Mouse (Mus musculus) hindbrain, embryonic 10.5 days (tissue): ENCODE results near the gene Cox8a. TPM values are rescaled to one million over a fixed set of nuclear protein-coding genes. Genes with fewer than 3 reads are reported as not detected.

Experiments used
- DNase-seq: peaks from one replicate; pipeline ENCODE4 v3.0.0-alpha.2; 2017; ENCODE audit warnings: low spot score
- H3K27ac ChIP-seq: fragments of 300-500 bp; sonication (generic); 2 replicates; pipeline ENCODE4 v1.5.1; 2016; ENCODE audit warnings: mild to moderate bottlenecking, moderate library complexity
- H3K27me3 ChIP-seq: fragments of 300-500 bp; sonication (generic); 2 replicates; pipeline ENCODE4 v1.6.1; 2016; ENCODE audit warnings: mild to moderate bottlenecking; ENCODE audit not compliant: poor library complexity, insufficient read depth, severe bottlenecking
- H3K36me3 ChIP-seq: fragments of 300-500 bp; sonication (generic); 2 replicates; pipeline ENCODE4 v1.6.1; 2016; ENCODE audit warnings: mild to moderate bottlenecking, moderate library complexity
- H3K4me1 ChIP-seq: fragments of 300-500 bp; sonication (generic); replicated peaks from 2 replicates; pipeline ENCODE4 v1.6.1; 2016; ENCODE audit warnings: mild to moderate bottlenecking
- H3K4me3 ChIP-seq: fragments of 300-500 bp; sonication (generic); 2 replicates; pipeline ENCODE4 v1.5.1; 2016; ENCODE audit warnings: mild to moderate bottlenecking, moderate library complexity
- H3K9me3 ChIP-seq: fragments of 300-500 bp; sonication (generic); 2 replicates; pipeline ENCODE4 v1.6.1; 2016; ENCODE audit warnings: mild to moderate bottlenecking, moderate library complexity
- WGBS: fragments of 180-500 bp; shearing (Covaris S2); methylation state at CpG from one replicate; pipeline ENCODE4 v1.1.7; 2016; 5-methylcytosine and 5-hydroxymethylcytosine counted together
- polyA plus RNA-seq: library from polyadenylated mRNA; unstranded; fragments of >200 nt; fragmentation: Nextera tagmentation; extraction: Ambion mirVana; gene quantifications from 2 replicates; pipeline ENCODE4 v1.2.1, GENCODE M21; 2016

The Cox8a gene
- polyA plus RNA-seq, 1 experiment from 2014 or later, result 944 TPM

DNA sequence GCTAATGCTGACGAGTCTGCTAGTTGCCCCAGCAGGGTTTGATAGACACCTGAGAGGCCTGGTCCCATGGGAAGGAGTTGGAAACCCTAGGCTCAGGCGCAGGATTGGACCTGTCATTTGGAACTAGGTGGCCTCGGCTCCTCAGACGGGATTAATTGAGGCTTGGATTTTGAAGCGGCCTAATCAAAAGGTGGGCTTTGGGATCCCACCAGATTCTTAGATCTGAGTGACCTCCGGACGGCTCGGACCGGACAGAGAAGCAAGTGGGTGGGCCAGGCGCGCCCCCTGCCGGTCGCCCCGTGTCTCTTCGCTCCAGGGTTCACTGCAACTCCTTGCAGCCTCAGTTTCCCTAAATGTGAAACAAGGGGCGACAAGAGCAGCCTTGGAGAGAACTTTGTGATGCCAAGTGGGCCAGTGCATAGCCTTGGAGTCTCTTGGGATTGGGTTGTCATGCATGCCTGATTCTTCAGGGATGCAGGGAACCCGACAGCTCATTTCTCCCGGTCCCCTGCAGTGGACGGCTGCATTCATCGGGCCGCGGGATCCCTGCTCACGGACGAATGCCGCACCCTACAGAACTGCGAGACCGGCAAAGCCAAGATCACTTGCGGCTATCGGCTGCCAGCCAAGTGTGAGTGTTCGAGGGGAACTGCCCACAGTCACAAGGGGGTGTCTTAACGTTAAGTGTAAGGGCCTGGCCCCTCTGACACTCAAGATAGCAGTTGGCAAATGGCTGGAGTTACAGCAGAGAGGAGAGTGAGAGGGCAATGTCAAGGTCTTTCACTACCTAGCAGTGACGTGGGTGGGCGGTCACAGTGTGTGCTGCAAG lies 21.3 kb downstream of the Cox8a start:
- peaks cover 42% of the 10 kb centered on the region for H3K36me3 ChIP-seq
- 19% methylated on average over 33 of the region's 33 CpGs for WGBS
- H3K4me1 ChIP-seq, result peaks cover 56% of the 10 kb centered on the region
- H3K4me3 ChIP-seq, result peak overlapping the region; percentile 18
- H3K9me3 ChIP-seq, result no peaks in the 10 kb centered on the region
- 0 out of 2 replicates have a peak overlapping the region, but pooled peaks have one; percentile 47 for H3K27ac ChIP-seq
- DNase-seq, result peak; percentile 72
- H3K27me3 ChIP-seq, result peaks cover 22% of the 10 kb centered on the region; the same call in 1 of the 2 replicates

DNA sequence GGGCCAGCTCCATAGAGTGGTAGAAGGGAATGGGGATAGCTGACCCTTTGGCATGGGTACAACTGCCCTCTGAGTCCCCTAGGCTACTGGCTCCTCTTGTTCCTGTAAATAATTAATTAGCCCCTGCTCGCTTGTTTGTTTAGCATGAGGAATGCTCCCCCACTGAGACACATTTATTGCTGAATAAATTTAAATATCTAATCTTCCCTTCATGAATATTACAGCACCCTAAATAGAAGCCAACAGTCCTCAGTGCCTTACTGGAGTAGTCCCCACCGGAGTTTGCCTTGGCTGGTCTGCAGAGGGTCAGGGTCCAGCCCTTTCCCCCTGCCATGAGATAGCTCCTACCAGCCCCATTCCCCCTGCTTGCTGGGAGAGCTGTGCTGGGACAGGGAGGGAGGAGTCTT lies 24.9 kb downstream of the Cox8a start:
- Histone ChIP-seq H3K4me1 (peaks cover 66% of the 10 kb centered on the region), H3K27ac (0 out of 2 replicates have a peak overlapping the region, but pooled peaks have one; percentile 24), H3K4me3 (no peak overlapping the region), H3K36me3 (peaks cover 7% of the 10 kb centered on the region), H3K9me3 (no peaks in the 10 kb centered on the region), H3K27me3 (peaks cover 46% of the 10 kb centered on the region)
- WGBS, result 49% methylated on average over 2 of the region's 2 CpGs
- DNase-seq, result no peak

DNA sequence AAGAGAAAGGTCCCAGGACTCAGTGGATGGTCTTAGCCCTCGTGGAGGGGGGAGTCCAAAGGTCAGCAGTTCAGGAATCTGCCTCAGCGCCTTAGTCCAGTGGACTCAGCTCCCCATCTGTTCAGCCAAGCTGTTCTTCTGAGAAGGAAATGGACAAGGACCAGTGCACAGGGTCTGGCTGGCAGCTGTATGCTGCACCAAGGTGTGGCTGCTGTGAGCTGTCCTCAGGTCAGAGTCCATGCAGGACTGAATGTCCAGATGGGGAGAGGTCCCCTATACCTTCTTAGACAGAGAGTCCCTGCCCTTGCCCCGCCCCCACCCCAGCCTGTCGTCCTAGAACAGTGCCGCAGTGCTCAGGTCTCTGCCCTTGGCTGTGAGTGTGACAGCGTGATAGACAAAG lies 25.8 kb downstream of the Cox8a start:
- Histone ChIP-seq H3K4me3 (no peak overlapping the region), H3K4me1 (peaks cover 65% of the 10 kb centered on the region), H3K36me3 (no peaks in the 10 kb centered on the region), H3K27me3 (peaks cover 55% of the 10 kb centered on the region), H3K9me3 (no peaks in the 10 kb centered on the region), H3K27ac (peak overlapping the region; percentile 60; the same call in 1 of the 2 replicates)
- WGBS, result 48% methylated on average over 6 of the region's 6 CpGs
- no peak for DNase-seq

DNA sequence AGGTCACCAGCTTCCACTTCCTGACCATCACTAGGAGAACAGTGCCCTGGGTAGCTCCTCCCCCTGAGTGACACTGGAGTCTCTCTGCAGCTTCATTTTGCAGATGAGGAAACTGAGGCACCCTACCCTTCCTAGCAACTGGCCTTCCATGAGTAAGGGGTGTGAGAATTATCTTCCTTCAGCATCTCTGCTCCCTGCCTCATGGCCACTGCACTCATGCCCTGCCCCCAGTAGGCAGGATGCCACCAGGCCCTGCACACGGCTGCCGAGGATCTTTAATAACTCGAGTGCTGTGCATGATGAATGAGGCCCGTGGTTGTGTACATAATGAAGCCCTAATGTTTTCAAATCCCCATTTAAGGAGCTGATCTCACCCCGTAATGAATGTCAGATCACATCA lies 26.4 kb downstream of the Cox8a start:
- H3K4me1 ChIP-seq, result peaks cover 65% of the 10 kb centered on the region
- H3K27ac ChIP-seq, result no peak overlapping the region
- H3K4me3 ChIP-seq, result no peak overlapping the region

DNA sequence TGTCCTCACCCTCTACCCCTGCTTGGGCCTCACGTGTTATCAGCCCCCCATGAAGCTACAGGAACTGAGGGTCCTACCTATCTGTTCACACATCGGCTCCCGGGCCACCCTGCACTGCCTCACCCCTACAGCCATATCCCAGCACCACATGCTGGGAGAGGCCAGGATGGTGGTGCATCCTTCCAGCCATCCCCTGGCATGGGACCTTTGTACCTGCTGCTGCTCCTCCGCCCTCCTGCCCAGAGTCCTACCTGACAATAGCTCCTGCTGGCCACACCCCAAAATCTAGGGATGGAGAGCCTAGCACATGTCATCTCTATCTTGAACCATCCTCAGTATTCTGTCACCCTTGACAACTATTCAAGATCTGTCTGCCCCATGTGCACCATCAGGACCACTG lies 28.4 kb downstream of the Cox8a start:
- 85% methylated on average over 4 of the region's 4 CpGs for WGBS
- no peak for DNase-seq
- H3K9me3 ChIP-seq, result no peaks in the 10 kb centered on the region
- H3K27ac ChIP-seq, result 0 out of 2 replicates have a peak overlapping the region, but pooled peaks have one; percentile 25
- H3K36me3 ChIP-seq, result no peaks in the 10 kb centered on the region
- H3K27me3 ChIP-seq, result peaks cover 75% of the 10 kb centered on the region
- H3K4me3 ChIP-seq, result no peak overlapping the region
- peaks cover 72% of the 10 kb centered on the region for H3K4me1 ChIP-seq

More for the DNA sequence above, 26.4 kb downstream of the Cox8a start:
- Histone ChIP-seq H3K36me3 (no peaks in the 10 kb centered on the region), H3K9me3 (no peaks in the 10 kb centered on the region), H3K27me3 (peaks cover 61% of the 10 kb centered on the region)
- no peak for DNase-seq
- 75% methylated on average over 5 of the region's 5 CpGs for WGBS

DNA sequence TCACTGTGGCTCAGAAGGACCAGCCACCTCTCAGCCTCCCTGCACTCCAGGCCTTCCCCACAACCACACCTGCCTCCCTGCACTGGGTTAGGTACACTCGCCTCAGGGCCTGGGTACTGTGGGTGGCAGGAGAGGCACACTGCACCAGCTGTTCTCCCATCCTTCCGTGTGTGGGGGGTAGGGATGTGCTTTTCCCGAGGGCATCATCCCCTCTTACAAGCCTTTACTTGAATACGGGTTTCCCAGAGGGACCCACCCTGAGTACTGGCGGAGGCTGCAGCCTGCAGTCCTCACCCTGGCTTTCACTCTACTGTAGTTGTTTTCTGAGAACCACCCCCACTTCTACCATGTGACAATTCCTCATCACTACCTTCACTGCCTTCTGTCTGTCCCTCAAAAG lies 30.3 kb downstream of the Cox8a start:
- Histone ChIP-seq H3K4me1 (peaks cover 81% of the 10 kb centered on the region), H3K9me3 (no peaks in the 10 kb centered on the region), H3K36me3 (no peaks in the 10 kb centered on the region), H3K27ac (peak overlapping the region; percentile 17; the same call in 1 of the 2 replicates), H3K27me3 (peaks cover 84% of the 10 kb centered on the region), H3K4me3 (no peak overlapping the region)
- no peak for DNase-seq
- WGBS, result 59% methylated on average over 5 of the region's 5 CpGs

DNA sequence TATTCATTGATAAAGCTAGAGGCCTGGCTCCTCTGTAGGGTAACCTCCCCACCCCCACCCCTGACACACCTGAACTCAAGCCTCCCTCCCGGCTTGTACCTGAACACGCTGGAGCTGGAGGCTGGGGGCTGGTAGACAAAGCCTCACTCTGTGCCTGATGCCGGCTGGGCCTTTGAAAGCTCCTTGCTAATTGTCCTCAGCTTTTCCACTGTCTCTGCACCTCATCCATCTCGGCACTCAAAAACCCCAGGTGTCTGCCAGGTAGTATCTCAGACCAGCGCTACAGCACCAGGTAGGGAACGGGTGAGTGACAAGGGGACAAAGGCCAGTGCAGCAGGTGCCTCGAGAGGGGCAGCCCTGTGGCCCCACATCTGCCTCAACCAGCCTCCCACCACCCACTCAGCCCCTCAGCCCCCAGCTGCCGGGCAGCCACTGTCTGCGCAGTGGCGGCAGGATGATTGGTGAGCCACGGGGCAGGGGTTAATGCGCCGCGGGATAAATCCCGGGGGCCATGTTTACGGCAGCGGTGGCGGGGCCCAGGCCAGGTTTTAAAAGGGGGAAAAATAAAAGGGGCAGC lies 31.6 kb downstream of the Cox8a start:
- peak overlapping the region; percentile 85 for H3K27ac ChIP-seq
- 5% methylated on average over 18 of the region's 18 CpGs for WGBS
- no peaks in the 10 kb centered on the region for H3K36me3 ChIP-seq
- H3K27me3 ChIP-seq, result peaks cover 89% of the 10 kb centered on the region
- H3K4me1 ChIP-seq, result peaks cover 76% of the 10 kb centered on the region
- peak overlapping the region; percentile 33 for H3K4me3 ChIP-seq
- H3K9me3 ChIP-seq, result no peaks in the 10 kb centered on the region
- DNase-seq, result peak; percentile 61

DNA sequence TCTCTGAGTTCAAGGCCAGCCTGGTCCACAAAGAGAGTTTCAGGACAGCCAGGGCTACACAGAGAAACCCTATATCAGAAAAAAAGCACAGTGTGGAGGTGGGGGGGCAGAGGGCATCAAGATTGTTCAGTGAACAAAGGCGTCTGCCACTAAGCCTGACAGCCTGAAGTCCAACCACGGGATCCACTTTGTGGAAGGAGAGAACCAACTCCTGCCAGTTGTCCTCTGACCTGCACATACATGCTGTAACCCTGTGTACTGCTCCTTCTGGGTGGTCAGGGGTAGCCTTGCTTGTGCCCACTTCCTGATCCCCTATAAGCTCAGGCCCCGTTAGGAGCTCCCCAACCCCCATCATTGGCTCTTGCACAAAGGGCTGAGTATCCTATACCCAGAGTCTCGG lies 32.4 kb downstream of the Cox8a start:
- DNase-seq, result no peak
- H3K36me3 ChIP-seq, result no peaks in the 10 kb centered on the region
- 34% methylated on average over 4 of the region's 4 CpGs for WGBS
- peaks cover 79% of the 10 kb centered on the region for H3K4me1 ChIP-seq
- peak overlapping the region; percentile 85 for H3K27ac ChIP-seq
- no peaks in the 10 kb centered on the region for H3K9me3 ChIP-seq
- peaks cover 97% of the 10 kb centered on the region for H3K27me3 ChIP-seq
- H3K4me3 ChIP-seq, result peak overlapping the region; percentile 33

DNA sequence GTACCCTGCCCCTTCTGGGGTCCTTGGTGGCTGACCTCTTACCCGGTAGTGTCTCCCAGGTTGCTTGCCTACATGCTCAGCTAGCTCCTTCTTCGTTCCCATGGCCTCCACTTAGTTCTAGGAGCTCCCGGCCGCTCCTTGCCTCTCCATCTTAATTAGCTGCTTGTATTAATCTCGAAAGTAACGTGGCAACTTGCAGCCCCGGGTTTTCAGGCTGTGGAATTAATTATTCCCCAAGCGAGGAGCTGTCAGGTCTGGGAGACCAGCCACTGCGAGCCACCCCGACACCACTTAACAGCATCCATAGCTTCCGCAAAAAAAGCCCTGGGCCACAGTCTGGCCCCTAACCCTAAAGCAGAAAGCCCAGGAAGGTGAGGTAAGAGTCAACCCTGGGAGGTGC lies 34.0 kb downstream of the Cox8a start:
- H3K27ac ChIP-seq, result 0 out of 2 replicates have a peak overlapping the region, but pooled peaks have one; percentile 30
- H3K4me3 ChIP-seq, result no peak overlapping the region
- no peaks in the 10 kb centered on the region for H3K36me3 ChIP-seq
- peaks cover 79% of the 10 kb centered on the region for H3K4me1 ChIP-seq
- WGBS, result 52% methylated on average over 11 of the region's 11 CpGs
- H3K9me3 ChIP-seq, result no peaks in the 10 kb centered on the region
- peaks cover 98% of the 10 kb centered on the region for H3K27me3 ChIP-seq
- DNase-seq, result no peak

DNA sequence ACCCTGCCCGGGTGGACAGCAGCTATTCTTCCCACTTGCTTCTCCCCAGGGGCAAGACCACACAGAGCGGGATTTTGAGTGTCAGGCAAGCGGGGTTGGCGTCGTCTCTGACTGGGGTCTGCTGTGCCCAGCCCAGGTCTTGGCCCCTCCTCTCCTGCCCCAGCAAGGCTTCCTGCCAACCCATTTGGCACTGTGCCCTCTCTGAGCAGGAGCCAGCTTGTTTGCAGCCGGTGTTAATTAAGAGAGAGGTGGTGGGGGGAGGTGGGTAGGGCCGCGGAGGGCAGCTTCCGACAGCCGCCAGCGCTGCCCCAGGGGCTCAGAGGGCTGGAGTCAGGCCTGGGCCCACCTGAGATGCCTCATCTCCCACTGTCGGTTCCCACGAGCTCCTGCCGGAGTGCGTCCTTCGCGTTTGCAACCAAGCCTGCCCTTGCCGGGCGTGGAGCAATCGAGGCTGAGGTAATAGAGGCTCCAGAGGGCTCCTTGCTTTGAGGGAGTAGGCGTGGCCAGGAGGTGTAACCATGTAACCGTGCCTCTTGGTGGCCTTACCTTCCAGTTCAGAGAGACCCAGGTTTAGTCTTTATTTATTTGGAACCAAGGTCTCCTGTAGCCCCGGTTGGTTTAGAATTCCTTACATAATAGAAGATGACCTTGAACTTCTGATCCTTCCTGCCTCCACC lies 35.0 kb downstream of the Cox8a start:
- H3K36me3 ChIP-seq, result no peaks in the 10 kb centered on the region
- peaks cover 98% of the 10 kb centered on the region for H3K27me3 ChIP-seq
- WGBS, result 8% methylated on average over 23 of the region's 23 CpGs
- H3K9me3 ChIP-seq, result no peaks in the 10 kb centered on the region
- no peak for DNase-seq
- peak overlapping the region; percentile 21 for H3K4me3 ChIP-seq
- H3K4me1 ChIP-seq, result peaks cover 87% of the 10 kb centered on the region
- H3K27ac ChIP-seq, result peak overlapping the region; percentile 62

DNA sequence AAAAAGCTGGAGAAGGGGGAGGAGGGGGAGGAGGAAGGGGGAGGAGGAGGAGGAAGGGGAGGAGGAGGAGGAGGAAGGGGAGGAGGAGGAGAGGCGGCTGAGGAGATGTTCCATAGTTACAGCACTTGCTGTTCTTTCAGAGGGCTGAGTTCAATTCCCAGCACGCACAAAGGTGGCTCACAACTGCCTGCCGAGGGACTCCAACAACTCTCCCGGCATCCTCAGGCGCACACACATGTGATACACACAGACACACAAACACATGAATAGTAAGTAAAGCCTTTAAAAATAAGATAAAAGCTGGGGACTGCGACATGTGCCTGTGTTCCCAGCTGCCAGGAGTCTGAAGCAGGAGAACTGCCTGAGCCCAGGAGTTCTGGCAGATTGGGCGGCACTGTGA lies 35.9 kb downstream of the Cox8a start:
- peaks cover 92% of the 10 kb centered on the region for H3K27me3 ChIP-seq
- H3K36me3 ChIP-seq, result no peaks in the 10 kb centered on the region
- H3K4me3 ChIP-seq, result no peak overlapping the region
- H3K27ac ChIP-seq, result no peak overlapping the region
- H3K9me3 ChIP-seq, result no peaks in the 10 kb centered on the region
- DNase-seq, result no peak
- 66% methylated on average over 7 of the region's 7 CpGs for WGBS
- peaks cover 86% of the 10 kb centered on the region for H3K4me1 ChIP-seq

DNA sequence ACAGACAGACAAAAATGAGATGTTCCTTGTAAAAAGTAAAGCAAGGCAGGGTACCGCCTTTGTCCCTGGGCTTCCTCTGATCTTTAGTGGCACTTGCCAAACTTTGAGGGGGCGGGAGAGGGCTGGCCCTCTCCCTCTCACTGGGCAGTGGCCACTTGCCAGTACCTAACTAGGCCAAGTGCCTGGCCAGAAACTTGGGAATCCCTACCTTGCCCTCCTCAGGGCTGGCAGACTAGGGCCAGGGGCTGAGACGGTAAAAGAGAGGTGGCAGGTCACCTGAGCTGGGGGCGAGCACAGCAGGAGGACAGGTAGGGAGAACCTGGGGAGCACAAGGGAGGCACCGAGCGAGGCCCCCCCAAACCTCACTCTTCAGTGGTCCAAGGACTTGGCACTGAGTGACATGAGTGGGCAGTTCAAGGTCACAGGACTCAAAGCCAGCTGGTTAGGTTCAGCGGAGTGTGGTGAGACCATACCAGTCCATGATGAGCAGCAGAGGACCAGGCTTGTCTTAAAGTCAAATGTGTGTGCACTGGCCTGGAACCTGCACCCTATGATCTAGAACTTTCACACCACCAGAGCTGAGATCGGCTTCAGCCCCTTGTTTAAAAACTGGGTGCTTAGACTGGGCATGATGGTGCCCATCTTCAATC lies 36.5 kb downstream of the Cox8a start:
- WGBS, result 77% methylated on average over 8 of the region's 8 CpGs
- DNase-seq, result no peak
- Histone ChIP-seq H3K9me3 (no peaks in the 10 kb centered on the region), H3K27ac (no peak overlapping the region), H3K27me3 (peaks cover 92% of the 10 kb centered on the region), H3K4me1 (peaks cover 86% of the 10 kb centered on the region), H3K4me3 (no peak overlapping the region), H3K36me3 (no peaks in the 10 kb centered on the region)
